Mouse (Mus musculus) megakaryocyte, adult 5-6 weeks (primary cell): Measurements from ENCODE around the gene Gm8122. TPM values are rescaled to one million over a fixed set of nuclear protein-coding genes. Genes with fewer than 3 reads are reported as not detected.
"Not testable (repeated sequence)": the region's sequence is repeated elsewhere in the genome, so short reads cannot be mapped to it uniquely, and the experiment has no call there.

Experiments
- ATAC-seq: 2 replicates; pipeline ENCODE4 v1.8.0; 2016; ENCODE audit warnings: mild to moderate bottlenecking, inconsistent platforms; ENCODE audit not compliant: poor library complexity, severe bottlenecking
- total RNA-seq, 2 experiments: library from RNA; stranded (forward) in 1 of 2; stranded (reverse) in 1 of 2; fragments of 153-499, 151-499 nt in 1 of 2; fragments of 221-1000, 200-1000 nt in 1 of 2; gene quantifications; 2 replicates each; pipeline versions ENCODE4 v1.2.3 to v1.2.4; 2015 to 2017

The Gm8122 gene
- not detected in 2 replicates for total RNA-seq (2015)
- not detected in 2 replicates for total RNA-seq (2017)

- ATAC-seq: not testable (repeated sequence)
These were observed at the start of gene Gm8122 for GRCm38 (mm10) chr14:43235204-43235603. Gene Gm8122, minus strand, starts transcription at chr14:43235304.

GRCm38 (mm10) chr14:43278681-43279080, 43.6 kb upstream of the Gm8122 start:
- not testable (repeated sequence) for ATAC-seq

DNA sequence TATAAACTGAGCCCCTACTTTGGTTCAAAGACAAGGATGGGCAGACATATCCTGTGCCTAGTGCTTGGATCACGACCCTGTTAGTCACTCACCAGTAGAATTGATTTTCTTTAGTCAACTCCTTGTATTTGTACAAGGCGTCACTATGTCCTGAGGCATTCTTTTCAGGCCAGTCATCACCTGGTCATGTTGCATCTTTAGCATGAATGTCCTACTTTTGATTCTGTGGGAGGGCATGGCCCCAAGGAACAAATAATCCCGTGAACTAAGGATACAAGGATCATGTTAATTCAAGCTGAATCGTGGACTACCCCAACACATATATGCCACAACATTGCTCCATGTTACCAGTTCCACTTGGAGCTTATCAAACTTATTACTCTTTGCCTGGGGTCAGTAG, 43.0 kb upstream of the Gm8122 start:
- not testable (repeated sequence) for ATAC-seq

GRCm38 (mm10) chr14:43277468-43277867, 42.4 kb upstream of the Gm8122 start:
- not testable (repeated sequence) for ATAC-seq

- ATAC-seq: not testable (repeated sequence)
These were observed 40.6 kb upstream of the Gm8122 start for GRCm38 (mm10) chr14:43275752-43276151.

DNA sequence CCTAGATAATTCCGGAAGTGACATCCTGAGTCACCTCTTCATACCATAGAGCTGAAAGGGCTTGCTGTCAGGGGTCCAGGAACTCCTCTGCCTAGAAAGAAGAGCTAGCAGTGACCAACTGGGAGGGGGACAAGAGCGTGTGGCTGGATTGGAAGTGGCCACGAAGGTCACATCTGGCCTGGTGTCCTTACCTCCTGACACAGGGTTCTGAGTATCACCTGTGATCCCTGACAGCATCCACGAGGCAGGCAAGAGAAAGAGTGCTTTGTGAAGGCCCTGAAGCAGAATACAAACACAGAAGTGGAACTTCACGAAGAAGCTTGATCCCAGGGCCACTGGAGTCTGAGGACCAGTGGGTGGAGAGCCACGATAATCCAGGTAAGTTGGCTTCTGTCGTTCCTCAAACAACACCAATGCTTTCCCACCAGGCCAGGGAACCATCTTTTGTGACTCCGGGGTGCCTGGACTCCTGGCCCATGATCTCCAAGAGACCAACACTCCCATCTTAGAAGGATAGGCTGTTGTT, 39.9 kb upstream of the Gm8122 start, which contains the start of gene Gm9732:
TSS of gene Gm9732 (plus strand) at position 51 of the 526 bp plus-strand sequence.
- ATAC-seq: not testable (repeated sequence)

GRCm38 (mm10) chr14:43273161-43273560, 38.1 kb upstream of the Gm8122 start:
- ATAC-seq: not testable (repeated sequence)

GRCm38 (mm10) chr14:43269211-43269610, 34.1 kb upstream of the Gm8122 start:
- ATAC-seq: not testable (repeated sequence)

DNA sequence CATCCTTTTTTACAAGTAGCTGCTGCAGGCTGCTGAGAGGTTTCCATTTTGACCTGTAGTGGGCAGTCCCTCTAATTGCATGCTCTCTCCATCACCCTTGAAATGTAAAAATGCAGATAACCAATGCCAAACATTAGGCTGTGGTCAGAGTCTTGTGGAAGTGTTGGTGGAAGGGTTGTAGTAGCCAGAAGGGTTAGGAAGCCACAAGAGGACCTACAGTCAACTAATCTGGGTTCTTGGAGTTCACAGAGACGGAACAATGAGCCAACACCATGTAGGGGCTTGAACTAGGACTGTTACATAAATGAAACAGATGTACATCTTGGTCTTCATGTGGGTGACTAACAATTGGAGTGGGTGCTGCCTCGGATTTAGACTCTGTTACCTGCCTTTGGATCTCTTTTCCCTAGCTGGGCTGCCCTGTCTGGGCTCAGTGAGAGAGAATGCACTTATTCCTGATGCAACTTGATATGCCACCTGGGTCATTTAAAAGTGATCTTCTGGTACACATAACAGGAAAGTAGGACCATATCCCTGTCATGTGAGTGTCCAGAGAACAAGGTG, 33.5 kb upstream of the Gm8122 start:
- not testable (repeated sequence) for ATAC-seq

DNA sequence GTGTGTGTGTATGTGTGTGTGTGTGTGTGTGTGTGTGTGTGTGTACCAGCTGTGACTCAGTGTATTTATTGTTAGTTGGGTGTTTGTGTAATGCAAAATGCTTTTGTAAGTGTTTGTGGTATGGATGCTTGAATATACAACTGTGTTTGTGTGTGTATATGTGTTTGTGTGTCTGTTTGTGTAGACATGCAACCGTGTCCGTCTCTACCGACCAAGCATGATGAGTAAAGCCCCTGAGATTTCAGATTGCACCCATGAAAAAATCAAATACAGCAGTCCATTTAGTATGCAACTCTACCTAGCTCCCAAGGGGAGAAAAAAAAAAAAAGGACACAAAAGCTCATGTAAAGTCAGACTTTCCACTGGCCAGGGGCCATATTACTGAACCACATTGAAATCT, 28.3 kb upstream of the Gm8122 start:
- ATAC-seq: not testable (repeated sequence)

GRCm38 (mm10) chr14:43258349-43258748, 23.2 kb upstream of the Gm8122 start, which contains the start of gene Gm8126:
Gene Gm8126, plus strand, starts transcription at chr14:43258649.
- not testable (repeated sequence) for ATAC-seq

DNA sequence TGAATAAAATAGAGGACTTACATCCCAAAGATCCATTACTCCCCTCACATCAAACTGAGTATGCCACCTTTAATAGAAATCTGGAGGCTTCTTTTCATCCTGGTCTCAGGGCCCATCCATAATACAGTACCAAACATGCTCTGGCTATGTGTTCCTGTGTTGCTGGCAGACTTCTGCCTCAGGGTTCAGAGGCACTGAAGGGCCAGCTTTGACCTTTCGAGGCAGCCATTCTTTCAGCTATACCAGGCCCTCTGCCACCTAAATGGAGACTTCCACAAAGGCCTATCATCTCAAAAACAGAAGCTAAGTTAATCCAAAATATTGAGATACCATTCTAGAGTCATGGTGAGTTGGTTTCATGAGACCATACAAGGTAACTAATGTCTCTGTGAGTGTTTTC, 21.4 kb upstream of the Gm8122 start:
- not testable (repeated sequence) for ATAC-seq

- not testable (repeated sequence) for ATAC-seq
These were observed 15.6 kb upstream of the Gm8122 start for GRCm38 (mm10) chr14:43250549-43251253.

- ATAC-seq: not testable (repeated sequence)
These were observed 14.6 kb upstream of the Gm8122 start for GRCm38 (mm10) chr14:43249611-43250170.

DNA sequence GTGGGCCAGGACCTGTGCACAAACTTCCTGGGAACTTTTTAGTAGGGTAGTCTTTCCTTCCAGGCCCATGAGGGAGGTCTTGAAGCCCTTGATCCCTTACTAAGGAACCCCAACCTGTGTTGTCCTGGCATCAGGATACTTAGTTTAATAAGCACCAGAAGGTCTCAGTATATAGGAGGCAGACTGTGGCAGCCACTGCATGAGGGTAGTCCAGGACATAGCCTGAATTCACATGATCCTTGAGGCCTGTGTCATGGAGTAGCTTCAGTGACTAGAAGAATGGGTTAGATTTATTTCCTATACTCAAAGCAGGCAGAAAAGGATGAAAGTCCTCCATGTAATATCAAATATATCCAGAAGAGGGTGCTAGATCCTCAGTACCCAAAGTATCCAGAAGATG, 2.7 kb upstream of the Gm8122 start:
- ATAC-seq: not testable (repeated sequence)

Other genes with a start within 250 kb of the Gm8122 start
- not detected in 2 replicates for gene Gm8082, start 241.7 kb downstream of the Gm8122 start, total RNA-seq (2015)
- not detected in 2 replicates for gene Gm8082, start 241.7 kb downstream of the Gm8122 start, total RNA-seq (2017)
- gene Gm10376, start 219.7 kb downstream of the Gm8122 start, total RNA-seq (2015): not detected in 2 replicates
- gene Gm10376, start 219.7 kb downstream of the Gm8122 start, total RNA-seq (2017): not detected in 2 replicates
- gene Gm8094, start 158.7 kb downstream of the Gm8122 start, total RNA-seq (2015): not detected in 2 replicates
- not detected in 2 replicates for gene Gm8094, start 158.7 kb downstream of the Gm8122 start, total RNA-seq (2017)
- gene Gm8104, start 134.7 kb downstream of the Gm8122 start, total RNA-seq (2015): not detected in 2 replicates
- not detected in 2 replicates for gene Gm8104, start 134.7 kb downstream of the Gm8122 start, total RNA-seq (2017)
- gene Gm7233, start 55.4 kb downstream of the Gm8122 start, total RNA-seq (2015): not detected in 2 replicates
- gene Gm7233, start 55.4 kb downstream of the Gm8122 start, total RNA-seq (2017): not detected in 2 replicates
- gene Gm8126, start 23.3 kb upstream of the Gm8122 start, total RNA-seq (2015): not detected in 2 replicates
- gene Gm8126, start 23.3 kb upstream of the Gm8122 start, total RNA-seq (2017): not detected in 2 replicates
- not detected in 2 replicates for gene Gm9732, start 39.7 kb upstream of the Gm8122 start, total RNA-seq (2015)
- gene Gm9732, start 39.7 kb upstream of the Gm8122 start, total RNA-seq (2017): not detected in 2 replicates
- not detected in 2 replicates for gene Gm8127, start 58.5 kb upstream of the Gm8122 start, total RNA-seq (2015)
- gene Gm8127, start 58.5 kb upstream of the Gm8122 start, total RNA-seq (2017): not detected in 2 replicates
- gene 1700001F09Rik, start 112.5 kb upstream of the Gm8122 start, total RNA-seq (2015): not detected in 2 replicates
- gene 1700001F09Rik, start 112.5 kb upstream of the Gm8122 start, total RNA-seq (2017): not detected in 2 replicates
- not detected in 2 replicates for gene Gm8138, start 181.0 kb upstream of the Gm8122 start, total RNA-seq (2015)
- not detected in 2 replicates for gene Gm8138, start 181.0 kb upstream of the Gm8122 start, total RNA-seq (2017)